Mouse (Mus musculus): ENCODE data around the gene Gm13101.
"Not testable (repeated sequence)": the region's sequence is repeated elsewhere in the genome, so short reads cannot be mapped to it uniquely, and the experiment has no call there.

Gm13101 gene

GRCm38 (mm10) chr4:143966850-143967249 is at the start of gene Gm13101:
Gene Gm13101, minus strand, starts transcription at chr4:143966950.
- not testable (repeated sequence) for DNase-seq (ENCODE audit: low spot score)

GRCm38 (mm10) chr4:143994269-143994668 is 27.5 kb upstream of the Gm13101 start, which contains the start of gene Pramef17:
Gene Pramef17, minus strand, starts transcription at chr4:143994369.
- DNase-seq (ENCODE audit: low spot score), result not testable (repeated sequence)

- peak; percentile 73 for DNase-seq (ENCODE audit: low spot score)
Measured at GRCm38 (mm10) chr4:143988126-143988525, 21.4 kb upstream of the Gm13101 start.

GRCm38 (mm10) chr4:143987475-143987941 is 20.8 kb upstream of the Gm13101 start:
- peak; percentile 60 for DNase-seq (ENCODE audit: low spot score)

- DNase-seq (ENCODE audit: low spot score), result peak; percentile 39
Measured at GRCm38 (mm10) chr4:143985733-143986132, 19.0 kb upstream of the Gm13101 start.

GRCm38 (mm10) chr4:143985165-143985564 is 18.4 kb upstream of the Gm13101 start:
- DNase-seq (ENCODE audit: low spot score), result peak; percentile 10

GRCm38 (mm10) chr4:143983446-143983845 is 16.7 kb upstream of the Gm13101 start:
- not testable (repeated sequence) for DNase-seq (ENCODE audit: low spot score)

GRCm38 (mm10) chr4:143950916-143951315 is 15.8 kb downstream of the Gm13101 start, which contains the start of gene Pramef25:
Gene Pramef25, minus strand, starts transcription at chr4:143951016.
- not testable (repeated sequence) for DNase-seq (ENCODE audit: low spot score)
